Mouse (Mus musculus) intestine, embryonic 14.5 days (tissue): ENCODE data around the gene Parpbp. TPM values are rescaled to one million over a fixed set of nuclear protein-coding genes. Genes with fewer than 3 reads are reported as not detected.

ENCODE experiments used
- ATAC-seq: fragments of 200-750 bp; cut with Nextera tagmentation; replicated peaks from 2 replicates; pipeline ENCODE4 v1.8.0; 2017; ENCODE audit warnings: low read depth, moderate number of reproducible peaks, moderate TSS enrichment, moderate library complexity; ENCODE audit not compliant: low FRiP score, low TSS enrichment
- DNase-seq: peaks from one replicate; pipeline ENCODE4 v3.0.0-alpha.2; 2018; ENCODE audit warnings: low spot score
- H3K27ac ChIP-seq: fragments of 300-500 bp; sonication (generic); 2 replicates; pipeline ENCODE4 v1.5.1; 2014; ENCODE audit warnings: low read depth, mild to moderate bottlenecking, control low read depth
- H3K27me3 ChIP-seq: fragments of 300-500 bp; sonication (generic); replicated peaks from 2 replicates; pipeline ENCODE4 v1.6.1; 2014; ENCODE audit warnings: low read length, control low read depth; ENCODE audit not compliant: control insufficient read depth, insufficient read depth
- H3K36me3 ChIP-seq: fragments of 300-500 bp; sonication (generic); 2 replicates; pipeline ENCODE4 v1.6.1; 2014; ENCODE audit warnings: low read length, control low read depth; ENCODE audit not compliant: control insufficient read depth, insufficient read depth
- H3K4me1 ChIP-seq: fragments of 300-500 bp; sonication (generic); replicated peaks from 2 replicates; pipeline ENCODE4 v1.6.1; 2014; ENCODE audit warnings: low read length, control low read depth, mixed read lengths; ENCODE audit not compliant: control insufficient read depth, insufficient read depth
- H3K4me2 ChIP-seq: fragments of 300-500 bp; sonication (generic); 2 replicates; pipeline ENCODE4 v1.6.1; 2014; ENCODE audit warnings: low read length
- H3K4me3 ChIP-seq: fragments of 300-500 bp; sonication (generic); 2 replicates; pipeline ENCODE4 v1.5.1; 2014; ENCODE audit warnings: low read depth, low read length, control low read depth, mixed read lengths
- H3K9ac ChIP-seq: fragments of 300-500 bp; sonication (generic); 2 replicates; pipeline ENCODE4 v1.6.1; 2014; ENCODE audit warnings: mild to moderate bottlenecking, low read length
- H3K9me3 ChIP-seq: fragments of 300-500 bp; sonication (generic); 2 replicates; pipeline ENCODE4 v1.6.1; 2016; ENCODE audit warnings: low read length, control low read depth; ENCODE audit not compliant: control insufficient read depth
- WGBS: fragments of 180-500 bp; shearing (Covaris S2); extraction: QIAGEN DNeasy Blood & Tissue Kit; methylation state at CpG from one replicate; pipeline ENCODE4 v1.1.7; 2014; 5-methylcytosine and 5-hydroxymethylcytosine counted together
- polyA plus RNA-seq: library from polyadenylated mRNA; unstranded; fragments of >200 nt; fragmentation: Nextera tagmentation; extraction: Ambion mirVana; gene quantifications from 2 replicates; pipeline ENCODE4 v1.2.1, GENCODE M21; 2014

Parpbp gene
- polyA plus RNA-seq, 1 experiment from 2014 or later, result 12.8 TPM

- H3K27ac ChIP-seq, result no peak overlapping the region
- ATAC-seq, result no peak
Observed at GRCm38 (mm10) chr10:88054233-88054985, 92.3 kb downstream of the Parpbp start.

GRCm38 (mm10) chr10:88046098-88046771, 100.5 kb downstream of the Parpbp start:
- WGBS, result 53% methylated on average over 11 of the region's 11 CpGs

More at GRCm38 (mm10) chr10:88054233-88054985, 92.3 kb downstream of the Parpbp start:
- Histone ChIP-seq H3K36me3 (no peaks in the 10 kb centered on the region), H3K27me3 (no peaks in the 10 kb centered on the region), H3K4me1 (no peaks in the 10 kb centered on the region; the same call in 1 of the 2 replicates), H3K9ac (no peak overlapping the region), H3K4me2 (no peak overlapping the region), H3K4me3 (no peak overlapping the region), H3K9me3 (no peaks in the 10 kb centered on the region)
- no peak for DNase-seq
- 72% methylated on average over 14 of the region's 14 CpGs for WGBS

DNA sequence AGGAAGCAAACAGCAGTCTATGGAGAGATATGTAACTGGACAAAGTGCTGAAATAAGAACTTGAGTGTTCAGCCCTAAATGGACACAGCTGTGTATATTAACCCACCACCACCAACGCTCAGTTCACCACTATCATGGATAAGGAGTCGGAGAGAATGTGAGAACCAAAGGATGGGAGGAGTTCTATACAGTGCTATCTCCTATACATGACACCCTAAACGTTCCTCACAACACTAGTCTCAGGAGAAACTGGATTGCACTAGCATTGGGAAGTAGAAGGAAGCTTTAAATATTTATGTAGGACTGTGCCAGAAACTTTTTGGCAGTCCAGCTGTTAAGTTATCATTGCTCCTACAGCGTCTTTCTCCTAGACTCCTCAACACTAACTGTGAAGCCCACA, 102.4 kb downstream of the Parpbp start:
- H3K27me3 ChIP-seq, result no peaks in the 10 kb centered on the region
- no peak for DNase-seq
- ATAC-seq, result no peak
- peaks cover 4% of the 10 kb centered on the region; the same call in 1 of the 2 replicates for H3K4me1 ChIP-seq
- H3K9ac ChIP-seq, result no peak overlapping the region
- H3K36me3 ChIP-seq, result no peaks in the 10 kb centered on the region
- no peaks in the 10 kb centered on the region for H3K9me3 ChIP-seq
- H3K27ac ChIP-seq, result no peak overlapping the region
- WGBS, result 69% methylated on average over 4 of the region's 4 CpGs
- H3K4me2 ChIP-seq, result no peak overlapping the region
- H3K4me3 ChIP-seq, result no peak overlapping the region

More at GRCm38 (mm10) chr10:88046098-88046771, 100.5 kb downstream of the Parpbp start:
- ATAC-seq (no peak), DNase-seq (no peak)
- no peaks in the 10 kb centered on the region for H3K27me3 ChIP-seq
- H3K4me1 ChIP-seq, result peaks cover 4% of the 10 kb centered on the region; the same call in 1 of the 2 replicates
- H3K27ac ChIP-seq, result no peak overlapping the region
- no peak overlapping the region for H3K9ac ChIP-seq
- no peak overlapping the region for H3K4me2 ChIP-seq
- H3K4me3 ChIP-seq, result no peak overlapping the region
- H3K9me3 ChIP-seq, result no peaks in the 10 kb centered on the region
- no peaks in the 10 kb centered on the region for H3K36me3 ChIP-seq

Other genes with a start within 250 kb of the Parpbp start
- gene Pmch, start 55.9 kb downstream of the Parpbp start, polyA plus RNA-seq, result 0.27 and 0.46 TPM in 2 replicates
- 95.1 and 101 TPM in 2 replicates for gene Nup37, start 51 bp upstream of the Parpbp start, polyA plus RNA-seq
- gene Washc3, start 54.2 kb upstream of the Parpbp start, polyA plus RNA-seq, result 65.7 and 72.8 TPM in 2 replicates
- gene Dram1, start 232.1 kb upstream of the Parpbp start, polyA plus RNA-seq, result 3.1 and 3.6 TPM in 2 replicates
- 14.0 and 14.3 TPM in 2 replicates for gene Gnptab, start 232.2 kb upstream of the Parpbp start, polyA plus RNA-seq